ENCODE assay signal across 9 mouse cellular contexts in the genomic region with DNA sequence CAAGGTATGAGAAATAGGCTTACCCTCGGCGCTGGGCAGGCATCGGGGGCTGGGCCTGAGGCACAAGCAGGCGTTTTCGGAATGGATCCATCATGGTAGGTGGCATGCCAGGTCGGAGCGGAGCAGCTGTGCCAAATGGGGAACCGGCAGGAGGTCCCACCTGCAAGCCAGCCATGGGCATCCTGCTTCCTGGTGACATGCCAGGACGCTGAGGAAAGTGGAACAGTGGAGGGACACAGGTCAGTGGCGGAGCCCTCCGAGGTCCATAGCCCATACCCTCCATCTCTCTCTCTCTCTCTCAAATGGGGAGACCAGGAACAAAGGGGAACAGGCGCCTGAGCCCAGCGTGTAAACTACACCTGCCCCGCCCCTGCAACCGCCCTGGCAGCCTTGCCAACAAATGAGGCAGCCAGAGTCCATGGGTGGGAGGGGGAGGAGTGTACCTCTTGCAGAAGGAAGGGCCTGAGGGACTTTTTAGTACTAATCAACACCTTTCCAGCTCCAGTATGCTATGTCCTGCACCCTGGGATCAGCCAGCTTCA. TPM values are rescaled to one million over a fixed set of nuclear protein-coding genes. Genes with fewer than 3 reads are reported as not detected.
DNase-seq lines count a peak whose midpoint lies in the region; ATAC-seq and TF ChIP-seq lines count a peak whose summit lies in the region.
"Had no signal": no experiment of that assay in that cellular context is flagged by ENCODE, and none has a peak within 500 bp of the region (broad histone marks: within the 10 kb centered on the region; RNA-seq: fewer than 3 reads in every experiment).

No protein-coding gene starts in this region.

- WGBS in embryonic facial prominence, embryonic 12.5 days = 74% methylated on average over 15 of the region's 15 CpGs
- 69% methylated on average over 15 of the region's 15 CpGs for WGBS in hindbrain, embryonic 14.5 days
- WGBS in lung, embryonic 15.5 days = 67% methylated on average over 15 of the region's 15 CpGs

- H3K4me3 ChIP-seq in E14TG2a.4 (replicated peaks; ENCODE audit: low read length) = peak overlapping the region; percentile 37
- H3K4me3 ChIP-seq in embryonic facial prominence, embryonic 12.5 days = no peak overlapping the region
- H3K4me3 ChIP-seq in hindbrain, embryonic 14.5 days (replicated peaks; ENCODE audit: low read length) = no peak overlapping the region
- no peak overlapping the region for H3K4me3 ChIP-seq in lung, embryonic 15.5 days

- 0 out of 2 replicates have a peak overlapping the region, but pooled peaks have one; percentile 69 for H3K27ac ChIP-seq in embryonic facial prominence, embryonic 12.5 days
- peak overlapping the region; percentile 71 for H3K27ac ChIP-seq in hindbrain, embryonic 14.5 days
- peak overlapping the region; percentile 82; the same call in 1 of the 2 replicates for H3K27ac ChIP-seq in lung, embryonic 15.5 days

- H3K4me1 ChIP-seq in E14TG2a.4 (replicated peaks; ENCODE audit: low read depth, low read length) = peaks cover 81% of the 10 kb centered on the region
- H3K4me1 ChIP-seq in embryonic facial prominence, embryonic 12.5 days = peaks cover 35% of the 10 kb centered on the region
- H3K4me1 ChIP-seq in hindbrain, embryonic 14.5 days (replicated peaks; ENCODE audit: control insufficient read depth, insufficient read depth, low read length) = peaks cover 29% of the 10 kb centered on the region
- peaks cover 43% of the 10 kb centered on the region for H3K4me1 ChIP-seq in lung, embryonic 15.5 days

- H3K27me3 ChIP-seq in E14TG2a.4 (ENCODE audit: insufficient read depth, low read length) = no peaks in the 10 kb centered on the region
- no peaks in the 10 kb centered on the region for H3K27me3 ChIP-seq in embryonic facial prominence, embryonic 12.5 days
- no peaks in the 10 kb centered on the region for H3K27me3 ChIP-seq in hindbrain, embryonic 14.5 days (ENCODE audit: control insufficient read depth, insufficient read depth, low read length)
- no peaks in the 10 kb centered on the region for H3K27me3 ChIP-seq in lung, embryonic 15.5 days

- TF ChIP-seq CTCF in E14TG2a.4 (conservative IDR thresholded peaks at IDR 0.05; ENCODE audit: low read length) = no peak

- 0 out of 2 replicates have a peak overlapping the region, but pooled peaks have one; percentile 2 for H3K4me2 ChIP-seq in embryonic facial prominence, embryonic 12.5 days (replicated peaks)
- peak overlapping the region; percentile 13 for H3K4me2 ChIP-seq in hindbrain, embryonic 14.5 days (replicated peaks)
- H3K4me2 ChIP-seq in lung, embryonic 15.5 days = 0 out of 2 replicates have a peak overlapping the region, but pooled peaks have one; percentile 49

- H3K9ac ChIP-seq in embryonic facial prominence, embryonic 12.5 days = no peak overlapping the region
- H3K9ac ChIP-seq in hindbrain, embryonic 14.5 days = no peak overlapping the region
- no peak overlapping the region for H3K9ac ChIP-seq in lung, embryonic 15.5 days

- peak; percentile 73 to 87 for DNase-seq in adrenal gland, adult (ENCODE audit: inconsistent age in 2 of 2, low spot score in 1 of 2)
- DNase-seq in adrenal gland, postnatal 4 days (ENCODE audit: low spot score in 2 of 2) = no peak
- no peak for DNase-seq in hindbrain, embryonic 14.5 days (ENCODE audit: low spot score)
- DNase-seq in right cerebral cortex, adult 18-20 months = no peak
- DNase-seq in frontal cortex, postnatal 36 days (ENCODE audit: low spot score in 2 of 2) = no peak

- peaks cover 67% of the 10 kb centered on the region for H3K36me3 ChIP-seq in E14TG2a.4 (ENCODE audit: insufficient read depth, low read length)
- peaks cover 51% of the 10 kb centered on the region for H3K36me3 ChIP-seq in embryonic facial prominence, embryonic 12.5 days
- peaks cover 47% of the 10 kb centered on the region for H3K36me3 ChIP-seq in hindbrain, embryonic 14.5 days (replicated peaks; ENCODE audit: control insufficient read depth, insufficient read depth)
- peaks cover 54% of the 10 kb centered on the region for H3K36me3 ChIP-seq in lung, embryonic 15.5 days

- ATAC-seq in embryonic facial prominence, embryonic 12.5 days (ENCODE audit: insufficient number of reproducible peaks, insufficient read depth, low FRiP score, low TSS enrichment) = no peak
- no peak for ATAC-seq in hindbrain, embryonic 14.5 days (ENCODE audit: low FRiP score)
- ATAC-seq in lung, embryonic 15.5 days (ENCODE audit: borderline replicate concordance, extremely low read depth, low FRiP score, low TSS enrichment) = no peak

- H3K9me3 ChIP-seq in E14TG2a.4 (ENCODE audit: low read length) = no peaks in the 10 kb centered on the region
- H3K9me3 ChIP-seq in embryonic facial prominence, embryonic 12.5 days = no peaks in the 10 kb centered on the region
- no peaks in the 10 kb centered on the region for H3K9me3 ChIP-seq in hindbrain, embryonic 14.5 days (ENCODE audit: control insufficient read depth, low read length)
- no peaks in the 10 kb centered on the region for H3K9me3 ChIP-seq in lung, embryonic 15.5 days

RNA-seq across cellular contexts. Expression of a gene that starts 5.4 kb away (rescaled TPM):
- total RNA-seq in adrenal gland, postnatal 4 days (2021) = 100 to 1,000 TPM; 104 to 117 TPM
- 71.5 and 75.1 TPM in 2 replicates for polyA plus RNA-seq in embryonic facial prominence, embryonic 12.5 days (2016; fragmentation: Nextera tagmentation; extraction: Ambion mirVana)
- 12.8 and 16.8 TPM in 2 replicates for polyA plus RNA-seq in hindbrain, embryonic 14.5 days (2014; fragmentation: Nextera tagmentation; extraction: Ambion mirVana)
- polyA plus RNA-seq in lung, embryonic 15.5 days (2015; fragmentation: Nextera tagmentation; extraction: Ambion mirVana) = 79.1 and 81.6 TPM in 2 replicates

RNA-seq across cellular contexts. Expression of a gene that starts 9.1 kb away (rescaled TPM):
- total RNA-seq in adrenal gland, postnatal 4 days (2021) = under 1 TPM; 0.25 to 0.34 TPM
- 0.24 and 0.47 TPM in 2 replicates for polyA plus RNA-seq in embryonic facial prominence, embryonic 12.5 days (2016; fragmentation: Nextera tagmentation; extraction: Ambion mirVana)
- polyA plus RNA-seq in hindbrain, embryonic 14.5 days (2014; fragmentation: Nextera tagmentation; extraction: Ambion mirVana) = 0.08 and 0.43 TPM in 2 replicates
- polyA plus RNA-seq in lung, embryonic 15.5 days (2015; fragmentation: Nextera tagmentation; extraction: Ambion mirVana) = 0.23 and 0.24 TPM in 2 replicates

RNA-seq across cellular contexts. Expression of a gene that starts 11.4 kb away (rescaled TPM):
- total RNA-seq in adrenal gland, postnatal 4 days (2021) = 100 to 1,000 TPM; 131 to 138 TPM
- polyA plus RNA-seq in embryonic facial prominence, embryonic 12.5 days (2016; fragmentation: Nextera tagmentation; extraction: Ambion mirVana) = 315 and 316 TPM in 2 replicates
- polyA plus RNA-seq in hindbrain, embryonic 14.5 days (2014; fragmentation: Nextera tagmentation; extraction: Ambion mirVana) = 282 and 287 TPM in 2 replicates
- 271 and 275 TPM in 2 replicates for polyA plus RNA-seq in lung, embryonic 15.5 days (2015; fragmentation: Nextera tagmentation; extraction: Ambion mirVana)

RNA-seq across cellular contexts. Expression of a gene that starts 11.5 kb away (rescaled TPM):
- 10 to 100 TPM; 69.3 to 71.0 TPM for total RNA-seq in adrenal gland, postnatal 4 days (2021)
- 63.3 and 67.0 TPM in 2 replicates for polyA plus RNA-seq in embryonic facial prominence, embryonic 12.5 days (2016; fragmentation: Nextera tagmentation; extraction: Ambion mirVana)
- 31.4 and 31.9 TPM in 2 replicates for polyA plus RNA-seq in hindbrain, embryonic 14.5 days (2014; fragmentation: Nextera tagmentation; extraction: Ambion mirVana)
- 50.2 and 54.1 TPM in 2 replicates for polyA plus RNA-seq in lung, embryonic 15.5 days (2015; fragmentation: Nextera tagmentation; extraction: Ambion mirVana)

RNA-seq across cellular contexts. Expression of a gene that starts 34.3 kb away (rescaled TPM):
- under 1 TPM in 1 of 2 experiments, not detected in 1; 0.37 TPM for total RNA-seq in adrenal gland, postnatal 4 days (2021)
- polyA plus RNA-seq in embryonic facial prominence, embryonic 12.5 days (2016; fragmentation: Nextera tagmentation; extraction: Ambion mirVana) = not detected in 2 replicates
- not detected in 2 replicates for polyA plus RNA-seq in hindbrain, embryonic 14.5 days (2014; fragmentation: Nextera tagmentation; extraction: Ambion mirVana)
- not detected in 2 replicates for polyA plus RNA-seq in lung, embryonic 15.5 days (2015; fragmentation: Nextera tagmentation; extraction: Ambion mirVana)
- total RNA-seq: layer of hippocampus, postnatal 36 days had no signal

Comparison
In these comparisons a context has a peak if more than half of its experiments do, and no peak if none do; other contexts are left out.
1. DNase-seq: peak in adrenal gland, adult (2 of 2); none in adrenal gland, postnatal 4 days (0 of 2), hindbrain, embryonic 14.5 days (single experiment), right cerebral cortex, adult 18-20 months (single experiment) and frontal cortex, postnatal 36 days (0 of 2).
2. Peak in every context shown above with its lines, with median percentiles within 50 percentile points of each other: H3K27ac ChIP-seq and H3K4me2 ChIP-seq.